Mouse (Mus musculus): ENCODE measurements around the gene Ppef1.

The Ppef1 gene

GRCm38 (mm10) chrX:160598055-160598454 lies 137.5 kb downstream of the Ppef1 start:
- DNase-seq = no peak

- DNase-seq = no peak
Measured at GRCm38 (mm10) chrX:160592933-160593332, 142.6 kb downstream of the Ppef1 start.

- no peak for DNase-seq
Measured at GRCm38 (mm10) chrX:160590147-160590546, 145.4 kb downstream of the Ppef1 start.

- DNase-seq = no peak
Measured at GRCm38 (mm10) chrX:160588523-160588922, 147.0 kb downstream of the Ppef1 start.

GRCm38 (mm10) chrX:160585110-160585509 lies 150.5 kb downstream of the Ppef1 start:
- DNase-seq = no peak

- DNase-seq = no peak
Measured at GRCm38 (mm10) chrX:160584148-160584838, 151.3 kb downstream of the Ppef1 start.

- no peak for DNase-seq
Measured at GRCm38 (mm10) chrX:160583589-160583988, 152.0 kb downstream of the Ppef1 start.

All from embryo, embryonic 11 days (tissue).